Mouse (Mus musculus): ENCODE results near the gene Hhat. TPM values are rescaled to one million over a fixed set of nuclear protein-coding genes. Genes with fewer than 3 reads are reported as not detected.

Gene Hhat
- 0.55 TPM for polyA plus RNA-seq (2015; fragmentation: Illumina TruSeq; extraction: RNeasy Lipid Tissue Mini Kit (QIAGEN cat#74804); ENCODE audit: insufficient read depth, low read depth, low replicate concordance)

GRCm38 (mm10) chr1:192770495-192771331, at the start of gene Hhat:
Hhat (minus strand) TSS chr1:192771223.

Other genes starting within 250 kb of the Hhat start
- gene Sertad4, start 84.5 kb upstream of the Hhat start, polyA plus RNA-seq (2015; fragmentation: Illumina TruSeq; extraction: RNeasy Lipid Tissue Mini Kit (QIAGEN cat#74804); ENCODE audit: insufficient read depth, low read depth, low replicate concordance) = 1.6 TPM

All from pancreas, adult 10 weeks (tissue).